Mouse (Mus musculus) myocyte (in vitro differentiated cells): ENCODE data around the gene C530008M17Rik.

Experiments used
- E2F4 ChIP-seq: IDR thresholded peaks from one replicate; pipeline ENCODE4 v1.6.1; 2011; ENCODE audit warnings: mild to moderate bottlenecking, control low read depth, moderate library complexity; ENCODE audit not compliant: insufficient read depth
- MAX ChIP-seq: IDR thresholded peaks from one replicate; pipeline ENCODE4 v1.6.1; 2011; ENCODE audit warnings: low read depth, mild to moderate bottlenecking, control low read depth
- POLR2A ChIP-seq: IDR thresholded peaks from one replicate; pipeline ENCODE4 v1.6.1; 2011; ENCODE audit warnings: low read depth, mild to moderate bottlenecking, control low read depth, moderate library complexity; ENCODE audit not compliant: insufficient read length
- REST ChIP-seq: IDR thresholded peaks from one replicate; pipeline ENCODE4 v1.6.1; 2011; ENCODE audit warnings: mild to moderate bottlenecking, control low read depth, moderate library complexity; ENCODE audit not compliant: insufficient read depth, insufficient read length
- USF1 ChIP-seq: IDR thresholded peaks from one replicate; pipeline ENCODE4 v1.6.1; 2011; ENCODE audit warnings: low read depth, mild to moderate bottlenecking, control low read depth, moderate library complexity

DNA sequence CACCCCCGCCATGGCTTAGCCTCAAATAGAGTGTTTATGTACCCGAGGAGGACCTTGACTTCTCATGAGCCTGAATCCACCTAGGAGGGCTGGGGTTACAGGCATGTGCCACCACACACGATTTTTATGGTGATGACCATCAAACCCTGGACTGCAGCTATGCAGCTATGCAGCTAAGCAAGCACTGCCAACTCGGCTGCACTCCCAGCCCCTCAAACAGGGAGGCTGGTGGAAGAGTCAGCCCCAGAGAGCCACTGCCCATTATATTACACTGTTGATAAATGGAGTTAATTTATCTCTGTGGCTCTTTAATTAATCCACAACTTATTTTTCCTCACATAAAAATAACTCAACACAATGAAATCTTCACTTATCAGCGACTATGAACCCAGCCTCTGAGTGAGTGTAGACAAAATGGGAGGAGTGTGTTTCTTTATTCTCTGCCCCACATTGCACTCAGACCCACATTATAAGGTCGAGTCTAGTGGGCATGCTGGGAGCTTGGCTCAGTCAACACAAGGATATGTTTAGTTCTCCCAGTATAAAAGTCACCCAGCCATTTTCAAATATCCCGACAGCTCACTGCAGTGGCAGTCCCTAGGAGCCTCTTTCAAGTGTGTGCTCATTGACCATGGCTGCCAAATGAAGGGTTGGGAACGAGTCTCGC lies 117.3 kb downstream of the C530008M17Rik start:
- TF ChIP-seq REST, result no peak
- TF ChIP-seq POLR2A, result no peak
- TF ChIP-seq MAX, result no peak
- TF ChIP-seq USF1, result no peak
- TF ChIP-seq E2F4, result no peak
